Mouse (Mus musculus): ENCODE measurements around the gene Utp18.

The Utp18 gene

DNA sequence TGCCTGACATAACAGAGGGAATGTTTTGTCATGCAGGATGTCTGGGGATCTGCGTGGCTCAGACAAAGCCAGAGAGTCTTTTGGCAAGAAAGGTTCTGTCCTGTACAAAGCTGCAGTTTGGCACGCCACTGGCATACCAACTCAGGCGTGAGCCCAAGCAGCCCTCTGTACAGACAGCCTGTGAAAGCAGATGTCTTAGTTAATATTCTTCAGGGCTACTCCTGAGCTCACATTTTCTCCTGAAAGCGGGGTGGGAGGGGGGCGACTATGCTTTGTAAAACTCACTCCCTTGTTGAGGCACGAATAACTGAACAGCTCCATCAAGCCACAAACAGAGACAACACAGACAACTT is 56.3 kb downstream of the Utp18 start:
- DNase-seq (ENCODE audit: extremely low spot score, low spot score) = no peak

DNA sequence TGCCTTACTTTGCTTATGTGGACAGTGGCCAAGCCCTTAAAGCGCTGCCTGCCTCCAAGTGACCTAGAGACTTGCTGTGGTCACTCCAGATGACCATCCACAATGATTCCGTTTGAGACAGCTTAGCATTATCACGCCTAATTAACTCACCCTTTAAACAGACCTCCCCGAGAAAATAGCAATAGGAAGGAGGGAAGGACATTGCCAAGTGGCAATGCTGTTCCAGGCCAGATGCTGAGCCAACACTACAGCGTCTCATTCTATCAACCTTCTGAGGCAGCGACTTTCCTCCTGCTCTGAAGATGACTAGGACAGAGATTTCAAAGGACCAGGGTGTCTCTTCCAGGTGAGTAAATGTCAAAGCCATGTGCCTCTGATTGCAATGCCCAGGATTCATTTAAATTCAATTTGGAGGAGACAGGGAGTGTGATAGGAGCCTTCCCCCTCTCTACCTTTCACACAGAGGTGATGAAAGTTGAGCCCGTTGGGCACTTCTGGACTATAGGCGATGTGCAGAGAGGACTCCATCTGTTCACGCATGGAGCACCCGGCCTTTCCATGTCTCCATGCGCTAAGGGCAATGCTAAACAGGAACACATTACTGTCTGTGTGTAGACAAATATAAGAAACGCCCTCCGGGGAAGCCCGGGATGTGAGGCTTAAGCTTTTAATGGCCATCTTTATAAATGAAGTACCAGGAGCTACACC is 56.8 kb downstream of the Utp18 start:
- DNase-seq (ENCODE audit: extremely low spot score, low spot score) = no peak

DNA sequence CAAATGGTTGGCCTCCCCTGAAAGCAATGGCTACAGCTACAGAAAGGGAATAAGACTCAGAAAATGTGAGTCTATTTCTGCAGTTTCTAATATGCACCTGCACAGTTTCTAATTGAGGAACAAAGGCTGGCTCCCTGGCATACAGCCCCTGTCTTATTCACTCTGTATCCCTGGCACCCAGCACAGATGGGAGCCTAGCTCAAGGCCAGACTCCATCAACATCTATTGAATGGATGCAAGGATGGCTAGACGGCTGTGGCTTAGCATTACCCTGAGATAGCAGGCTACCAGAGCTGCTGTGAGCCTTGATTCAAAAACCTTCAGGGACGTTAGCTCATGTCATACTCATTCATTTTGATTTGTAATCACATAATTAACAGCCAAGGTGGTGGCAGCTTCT is 63.3 kb downstream of the Utp18 start:
- no peak for DNase-seq (ENCODE audit: extremely low spot score, low spot score)

GRCm38 (mm10) chr11:93821533-93821932 is 64.0 kb downstream of the Utp18 start:
- no peak for DNase-seq (ENCODE audit: extremely low spot score, low spot score)

DNA sequence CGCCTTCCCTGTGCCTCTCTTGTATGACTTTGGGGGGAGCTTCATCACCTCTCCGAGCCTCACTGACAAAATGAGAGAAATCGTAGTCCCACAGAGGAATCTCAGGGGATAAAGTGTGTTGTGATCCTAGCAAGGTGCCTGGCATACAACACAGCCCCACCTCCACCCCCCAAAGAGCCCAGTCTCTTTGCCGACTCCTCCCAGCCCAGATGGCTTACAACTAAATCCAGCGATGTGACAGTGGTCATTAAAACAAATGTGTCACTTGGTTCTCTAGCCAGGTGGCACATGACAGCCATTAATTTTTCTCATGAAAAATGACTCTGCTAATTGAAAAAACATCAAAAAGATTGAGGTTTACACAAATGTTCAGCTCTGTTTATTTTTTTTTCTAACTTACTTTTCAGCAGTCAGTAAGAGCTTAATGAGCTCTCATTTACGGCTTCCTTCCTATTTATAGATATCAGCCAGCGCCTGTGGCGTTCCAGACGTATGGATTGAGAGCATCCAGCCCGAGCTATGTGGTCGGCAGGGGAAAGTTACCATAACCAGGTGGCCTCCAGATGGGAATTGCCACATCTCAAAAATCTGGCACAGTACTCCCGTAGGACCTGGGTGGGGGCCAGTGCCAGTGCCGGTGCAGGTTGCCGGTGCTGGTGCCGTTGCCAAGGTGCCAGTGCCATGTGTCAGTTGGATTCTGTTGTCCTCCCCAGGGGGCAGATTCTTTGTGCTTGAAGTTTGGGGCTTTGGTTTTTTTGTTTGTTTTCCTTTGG is 67.4 kb downstream of the Utp18 start:
- DNase-seq (ENCODE audit: extremely low spot score, low spot score) = no peak

- no peak for DNase-seq (ENCODE audit: extremely low spot score, low spot score)
Measured at GRCm38 (mm10) chr11:93812955-93813354, 72.6 kb downstream of the Utp18 start.

DNA sequence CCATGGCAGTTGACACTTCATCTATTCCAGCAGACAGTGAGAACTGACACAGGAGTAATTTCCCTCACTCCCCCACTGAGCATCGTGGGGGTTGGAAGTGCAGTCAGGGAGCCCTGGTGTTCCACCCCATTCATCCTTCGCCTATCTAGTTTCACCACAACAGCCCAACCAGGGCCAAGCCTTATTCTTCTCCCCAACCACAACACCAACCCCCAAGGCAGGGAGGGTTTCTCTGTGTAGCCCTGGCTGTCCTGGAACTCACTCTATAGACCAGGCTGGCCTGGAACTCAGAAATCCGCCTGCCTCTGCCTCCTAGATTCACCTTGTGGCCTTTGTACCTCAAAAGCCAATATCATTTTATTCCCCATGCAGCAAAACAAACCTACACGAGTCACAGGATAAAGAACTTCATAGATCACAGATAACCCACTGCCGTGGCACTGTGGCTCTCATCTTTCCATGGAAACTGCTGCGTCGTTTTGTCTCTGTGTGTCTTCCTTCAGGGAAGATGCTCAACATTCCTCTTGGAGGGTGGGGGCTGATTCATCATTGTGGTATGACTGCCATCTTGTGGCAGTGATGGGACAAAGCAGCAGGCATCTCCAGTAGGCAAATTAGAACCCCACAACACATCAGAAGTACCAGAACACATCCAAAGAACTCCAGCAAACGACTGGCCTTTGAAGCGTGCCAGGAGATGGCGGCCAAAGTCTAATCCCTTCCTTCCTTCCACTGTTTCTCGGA is 73.3 kb downstream of the Utp18 start:
- peak; percentile 47 for DNase-seq (ENCODE audit: extremely low spot score, low spot score)

Data from neural tube, embryonic 10.5 days (tissue).